Mouse (Mus musculus) cortical plate, adult 2 months (tissue): ENCODE data around the gene Sox6.

Source experiments
- CTCF ChIP-seq: fragments of 200-500 bp; IDR thresholded peaks from 2 replicates; pipeline ENCODE4 v1.5.1; 2011; ENCODE audit warnings: mild to moderate bottlenecking, control low read depth, low read length; ENCODE audit not compliant: insufficient read depth; ENCODE audit errors: extremely low read depth
- POLR2A ChIP-seq: fragments of 200-500 bp; IDR thresholded peaks from 2 replicates; pipeline ENCODE4 v1.6.1; 2011; ENCODE audit warnings: mild to moderate bottlenecking, low read length, control low read depth; ENCODE audit not compliant: insufficient read depth; ENCODE audit errors: extremely low read depth

GRCm38 (mm10) chr7:115506385-115506784, 532.2 kb downstream of the Sox6 start:
- no peak for TF ChIP-seq CTCF
- no peak for TF ChIP-seq POLR2A
